Mouse (Mus musculus) liver, adult 2 months (tissue): ENCODE measurements around the gene Zzef1.

Source experiments
- CTCF ChIP-seq: fragments of 200-500 bp; IDR thresholded peaks from 2 replicates; pipeline ENCODE4 v1.5.1; 2011; ENCODE audit warnings: low read depth, low read length, control low read depth
- POLR2A ChIP-seq: fragments of 200-500 bp; IDR thresholded peaks from 2 replicates; pipeline ENCODE4 v1.6.1; 2011; ENCODE audit warnings: low read length, control low read depth; ENCODE audit not compliant: insufficient read depth; ENCODE audit errors: extremely low read depth

- TF ChIP-seq CTCF (no peak), POLR2A (no peak)
These were observed 112.4 kb downstream of the Zzef1 start for GRCm38 (mm10) chr11:72908391-72908790.
